Mouse (Mus musculus): ENCODE measurements around the gene Rilp.
"Not testable (repeated sequence)": the region's sequence is repeated elsewhere in the genome, so short reads cannot be mapped to it uniquely, and the experiment has no call there.

The Rilp gene

GRCm38 (mm10) chr11:75533314-75534015 lies 23.6 kb downstream of the Rilp start:
- DNase-seq (ENCODE audit: low read depth, low spot score), result no peak

- DNase-seq (ENCODE audit: low read depth, low spot score), result no peak
Measured at GRCm38 (mm10) chr11:75534286-75535033, 24.6 kb downstream of the Rilp start.

GRCm38 (mm10) chr11:75535106-75535795 lies 25.4 kb downstream of the Rilp start:
- no peak for DNase-seq (ENCODE audit: low read depth, low spot score)

GRCm38 (mm10) chr11:75536255-75537024 lies 26.5 kb downstream of the Rilp start:
- no peak for DNase-seq (ENCODE audit: low read depth, low spot score)

GRCm38 (mm10) chr11:75537025-75537414 lies 27.1 kb downstream of the Rilp start:
- DNase-seq (ENCODE audit: low read depth, low spot score), result no peak

GRCm38 (mm10) chr11:75537491-75538183 lies 27.7 kb downstream of the Rilp start:
- no peak for DNase-seq (ENCODE audit: low read depth, low spot score)

- DNase-seq (ENCODE audit: low read depth, low spot score), result no peak
Measured at GRCm38 (mm10) chr11:75538184-75538969, 28.5 kb downstream of the Rilp start.

GRCm38 (mm10) chr11:75538970-75539299 lies 29.0 kb downstream of the Rilp start:
- no peak for DNase-seq (ENCODE audit: low read depth, low spot score)

- no peak for DNase-seq (ENCODE audit: low read depth, low spot score)
Measured at GRCm38 (mm10) chr11:75540209-75540608, 30.3 kb downstream of the Rilp start.

GRCm38 (mm10) chr11:75540710-75541581 lies 31.1 kb downstream of the Rilp start:
- no peak for DNase-seq (ENCODE audit: low read depth, low spot score)

GRCm38 (mm10) chr11:75544713-75545112 lies 34.8 kb downstream of the Rilp start:
- no peak for DNase-seq (ENCODE audit: low read depth, low spot score)

GRCm38 (mm10) chr11:75546057-75546456 lies 36.2 kb downstream of the Rilp start:
- no peak for DNase-seq (ENCODE audit: low read depth, low spot score)

GRCm38 (mm10) chr11:75549658-75550111 lies 39.8 kb downstream of the Rilp start:
- DNase-seq (ENCODE audit: low read depth, low spot score), result no peak

- DNase-seq (ENCODE audit: low read depth, low spot score), result no peak
Measured at GRCm38 (mm10) chr11:75550200-75550946, 40.5 kb downstream of the Rilp start.

GRCm38 (mm10) chr11:75551321-75551720 lies 41.4 kb downstream of the Rilp start:
- DNase-seq (ENCODE audit: low read depth, low spot score), result no peak

GRCm38 (mm10) chr11:75551961-75552441 lies 42.1 kb downstream of the Rilp start:
- no peak for DNase-seq (ENCODE audit: low read depth, low spot score)

- no peak for DNase-seq (ENCODE audit: low read depth, low spot score)
Measured at GRCm38 (mm10) chr11:75552906-75553482, 43.1 kb downstream of the Rilp start.

GRCm38 (mm10) chr11:75556006-75556405 lies 46.1 kb downstream of the Rilp start:
- not testable (repeated sequence) for DNase-seq (ENCODE audit: low read depth, low spot score)

All from skeletal muscle tissue, adult 2 months (tissue).